Mouse (Mus musculus) megakaryocyte, embryonic 14.5 days (primary cell): ENCODE measurements around the gene Slit2. TPM values are rescaled to one million over a fixed set of nuclear protein-coding genes. Genes with fewer than 3 reads are reported as not detected.
A peak's percentile ranks its signal among the peaks of the same experiment; 100 is the strongest.

ENCODE experiments used
- H3K27me3 ChIP-seq: replicated peaks from 2 replicates; pipeline ENCODE3; 2012; ENCODE audit warnings: inconsistent platforms
- H3K36me3 ChIP-seq: replicated peaks from 2 replicates; pipeline ENCODE3; 2012; ENCODE audit warnings: low read length, inconsistent platforms, mixed read lengths
- H3K4me1 ChIP-seq: 2 replicates; pipeline ENCODE4 v1.6.1; 2012; ENCODE audit warnings: inconsistent platforms
- H3K4me3 ChIP-seq: replicated peaks from 2 replicates; pipeline ENCODE3; 2012; ENCODE audit warnings: moderate library complexity, mild to moderate bottlenecking, inconsistent platforms
- H3K9me3 ChIP-seq: 2 replicates; pipeline ENCODE4 v1.6.1; 2012; ENCODE audit warnings: inconsistent platforms
- FLI1 ChIP-seq: IDR thresholded peaks from 2 replicates; pipeline ENCODE4 v1.6.1; 2012; ENCODE audit warnings: low read length, inconsistent platforms, mixed read lengths
- GATA1 ChIP-seq: IDR thresholded peaks from 3 replicates; pipeline ENCODE4 v1.6.1; 2012; ENCODE audit warnings: mixed read lengths, low read length, inconsistent platforms, borderline replicate concordance
- polyA plus RNA-seq: library from polyadenylated mRNA; stranded (reverse); fragments of >175 nt; gene quantifications from 2 replicates; pipeline ENCODE4 v1.2.3, GENCODE M21; 2012; ENCODE audit warnings: low replicate concordance; ENCODE audit not compliant: insufficient read depth

The Slit2 gene
- polyA plus RNA-seq, 1 experiment = 0.02 TPM

DNA sequence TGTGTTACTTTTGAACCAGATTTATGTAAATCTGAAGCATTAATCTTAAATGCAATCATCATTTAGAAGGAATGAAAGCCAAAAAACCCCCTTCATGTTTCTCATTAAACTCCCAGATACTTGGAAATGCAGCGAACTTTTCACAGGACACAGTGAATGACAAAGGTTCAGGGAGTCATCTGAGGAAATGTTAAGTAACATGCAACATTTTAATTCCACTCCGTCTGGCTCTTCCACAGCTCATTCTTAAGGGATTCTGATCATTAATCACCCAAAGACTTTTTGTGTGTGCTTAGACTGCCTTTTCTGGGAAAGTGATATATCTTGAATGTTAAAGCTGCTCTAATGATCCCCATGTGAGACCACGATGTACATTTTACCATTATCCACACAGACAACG is 337.7 kb downstream of the Slit2 start:
- H3K27me3 ChIP-seq = no peaks in the 10 kb centered on the region
- no peak overlapping the region for H3K4me3 ChIP-seq
- no peaks in the 10 kb centered on the region; the same call in 1 of the 2 replicates for H3K4me1 ChIP-seq

GRCm38 (mm10) chr5:48326221-48326620 is 343.3 kb downstream of the Slit2 start:
- Histone ChIP-seq H3K36me3 (no peaks in the 10 kb centered on the region), H3K9me3 (no peaks in the 10 kb centered on the region), H3K27me3 (no peaks in the 10 kb centered on the region), H3K4me1 (peaks cover 27% of the 10 kb centered on the region), H3K4me3 (no peak overlapping the region)
- TF ChIP-seq GATA1 (no peak), FLI1 (no peak)

More for the DNA sequence above, 337.7 kb downstream of the Slit2 start:
- Histone ChIP-seq H3K36me3 (no peaks in the 10 kb centered on the region), H3K9me3 (no peaks in the 10 kb centered on the region)
- TF ChIP-seq GATA1 = no peak
- TF ChIP-seq FLI1 = no peak

DNA sequence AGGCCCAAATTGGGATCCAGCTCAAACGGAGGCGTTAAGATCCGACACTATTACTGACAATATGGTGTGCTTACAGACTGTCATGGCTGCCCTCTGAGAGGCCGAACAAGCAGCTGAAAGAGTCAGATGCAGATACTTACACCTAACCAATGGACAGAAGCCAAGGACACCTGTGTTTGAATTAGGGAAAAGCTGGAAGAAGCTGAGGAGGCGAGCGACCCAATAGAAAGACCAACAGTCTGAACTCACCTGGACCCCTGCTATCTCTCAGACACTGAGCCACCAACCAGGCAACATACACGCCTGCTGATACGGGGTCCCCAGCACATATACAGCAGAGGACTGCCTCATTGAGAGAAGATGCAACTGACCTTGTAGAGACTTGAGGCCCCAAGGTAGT is 344.7 kb downstream of the Slit2 start, which contains the start of gene 5730480H06Rik:
TSS of gene 5730480H06Rik (plus strand) at position 301 of the 400 bp plus-strand sequence.
- Histone ChIP-seq H3K27me3 (no peaks in the 10 kb centered on the region), H3K4me3 (no peak within 1 kb of the TSS), H3K4me1 (peaks cover 41% of the 10 kb centered on the region), H3K36me3 (no peaks in the 10 kb centered on the region), H3K9me3 (no peaks in the 10 kb centered on the region)
- no peak for TF ChIP-seq GATA1
- no peak for TF ChIP-seq FLI1

GRCm38 (mm10) chr5:48329751-48330150 is 346.8 kb downstream of the Slit2 start:
- no peak overlapping the region for H3K4me3 ChIP-seq
- H3K4me1 ChIP-seq = peaks cover 59% of the 10 kb centered on the region
- H3K36me3 ChIP-seq = no peaks in the 10 kb centered on the region
- TF ChIP-seq GATA1 = no peak
- no peak for TF ChIP-seq FLI1
- H3K9me3 ChIP-seq = peaks cover 2% of the 10 kb centered on the region; the same call in 1 of the 2 replicates
- no peaks in the 10 kb centered on the region for H3K27me3 ChIP-seq

- peaks cover 64% of the 10 kb centered on the region for H3K4me1 ChIP-seq
- TF ChIP-seq GATA1 (no peak), FLI1 (no peak)
- H3K9me3 ChIP-seq = peaks cover 7% of the 10 kb centered on the region; the same call in 1 of the 2 replicates
Measured at GRCm38 (mm10) chr5:48330817-48331216, 347.9 kb downstream of the Slit2 start.

GRCm38 (mm10) chr5:48331441-48331840 is 348.5 kb downstream of the Slit2 start:
- peak overlapping the region; percentile 72 for H3K4me3 ChIP-seq
- peaks cover 7% of the 10 kb centered on the region; the same call in 1 of the 2 replicates for H3K9me3 ChIP-seq
- H3K36me3 ChIP-seq = no peaks in the 10 kb centered on the region
- peaks cover 64% of the 10 kb centered on the region for H3K4me1 ChIP-seq
- no peaks in the 10 kb centered on the region for H3K27me3 ChIP-seq
- TF ChIP-seq FLI1 (no peak), GATA1 (no peak)

More at GRCm38 (mm10) chr5:48330817-48331216, 347.9 kb downstream of the Slit2 start:
- Histone ChIP-seq H3K4me3 (no peak overlapping the region), H3K27me3 (no peaks in the 10 kb centered on the region), H3K36me3 (no peaks in the 10 kb centered on the region)

GRCm38 (mm10) chr5:48333407-48333806 is 350.5 kb downstream of the Slit2 start:
- H3K36me3 ChIP-seq = no peaks in the 10 kb centered on the region
- TF ChIP-seq GATA1 (no peak), FLI1 (no peak)
- no peak overlapping the region for H3K4me3 ChIP-seq
- H3K27me3 ChIP-seq = no peaks in the 10 kb centered on the region
- H3K9me3 ChIP-seq = peaks cover 7% of the 10 kb centered on the region; the same call in 1 of the 2 replicates
- H3K4me1 ChIP-seq = peaks cover 51% of the 10 kb centered on the region

- Histone ChIP-seq H3K4me3 (no peak overlapping the region), H3K27me3 (no peaks in the 10 kb centered on the region), H3K9me3 (peaks cover 7% of the 10 kb centered on the region; the same call in 1 of the 2 replicates), H3K36me3 (no peaks in the 10 kb centered on the region), H3K4me1 (peaks cover 49% of the 10 kb centered on the region)
- TF ChIP-seq FLI1 (no peak), GATA1 (no peak)
Measured at GRCm38 (mm10) chr5:48333884-48334513, 351.1 kb downstream of the Slit2 start.

GRCm38 (mm10) chr5:48340808-48341433 is 358.0 kb downstream of the Slit2 start:
- no peak for TF ChIP-seq FLI1
- no peak for TF ChIP-seq GATA1
- H3K27me3 ChIP-seq = no peaks in the 10 kb centered on the region
- no peaks in the 10 kb centered on the region for H3K9me3 ChIP-seq
- peaks cover 9% of the 10 kb centered on the region; the same call in 1 of the 2 replicates for H3K4me1 ChIP-seq
- H3K4me3 ChIP-seq = no peak overlapping the region
- H3K36me3 ChIP-seq = no peaks in the 10 kb centered on the region

- no peak for TF ChIP-seq GATA1
- no peak for TF ChIP-seq FLI1
- peaks cover 5% of the 10 kb centered on the region; the same call in 1 of the 2 replicates for H3K4me1 ChIP-seq
- no peaks in the 10 kb centered on the region for H3K27me3 ChIP-seq
- H3K4me3 ChIP-seq = no peak overlapping the region
- no peaks in the 10 kb centered on the region for H3K9me3 ChIP-seq
- H3K36me3 ChIP-seq = no peaks in the 10 kb centered on the region
Measured at GRCm38 (mm10) chr5:48345095-48345982, 362.4 kb downstream of the Slit2 start.
